In genomic region chr16:16897056-16897584, GRCm38 (mm10) we compare ENCODE assay signal across 8 mouse cellular contexts. TPM values are rescaled to one million over a fixed set of nuclear protein-coding genes. Genes with fewer than 3 reads are reported as not detected.
A peak's percentile ranks its signal among the peaks of the same experiment; 100 is the strongest.
DNase-seq lines count a peak whose midpoint lies in the region; ATAC-seq and TF ChIP-seq lines count a peak whose summit lies in the region.

No protein-coding gene starts in this region.

- peaks cover 13% of the 10 kb centered on the region for H3K4me1 ChIP-seq in heart, embryonic 10.5 days
- H3K4me1 ChIP-seq in ES-E14 (ENCODE audit: control insufficient read depth in 2 of 2, insufficient read depth in 2 of 2, low read length in 2 of 2, poor library complexity in 1 of 2), result peaks cover 0 to 8% of the 10 kb centered on the region in 2 experiments; a peak in 2 of 4 replicates
- H3K4me1 ChIP-seq in forebrain, embryonic 15.5 days, result peaks cover 21% of the 10 kb centered on the region
- peaks cover 25% of the 10 kb centered on the region for H3K4me1 ChIP-seq in liver, embryonic 15.5 days (replicated peaks)

- WGBS in heart, embryonic 10.5 days, result 33% methylated on average over 10 of the region's 10 CpGs
- 26% methylated on average over 10 of the region's 10 CpGs for WGBS in forebrain, embryonic 15.5 days
- 19% methylated on average over 10 of the region's 10 CpGs for WGBS in liver, embryonic 15.5 days (ENCODE audit: insufficient replicate concordance)

- H3K27me3 ChIP-seq in heart, embryonic 10.5 days (ENCODE audit: insufficient read depth, poor library complexity, severe bottlenecking), result no peaks in the 10 kb centered on the region
- no peaks in the 10 kb centered on the region for H3K27me3 ChIP-seq in forebrain, embryonic 15.5 days
- no peaks in the 10 kb centered on the region for H3K27me3 ChIP-seq in liver, embryonic 15.5 days

- H3K4me2 ChIP-seq in forebrain, embryonic 15.5 days (replicated peaks), result peak overlapping the region; percentile 60
- peak overlapping the region; percentile 84 for H3K4me2 ChIP-seq in liver, embryonic 15.5 days

- in situ Hi-C loops in ES-E14 (cut with MboI; ENCODE audit: low sequenced_read_pairs in 2 of 2, unreplicated experiment in 2 of 2), result no loop called here

- H3K9ac ChIP-seq in ES-E14 (ENCODE audit: insufficient read depth, low read depth, low read length, poor library complexity, severe bottlenecking), result peak overlapping the region; percentile 72
- H3K9ac ChIP-seq in forebrain, embryonic 15.5 days (replicated peaks), result peak overlapping the region; percentile 68
- H3K9ac ChIP-seq in liver, embryonic 15.5 days, result peak overlapping the region; percentile 51

- H3K36me3 ChIP-seq in heart, embryonic 10.5 days, result peaks cover 29% of the 10 kb centered on the region
- peaks cover 20% of the 10 kb centered on the region for H3K36me3 ChIP-seq in ES-E14 (ENCODE audit: control insufficient read depth, insufficient read depth, low read length, poor library complexity, severe bottlenecking)
- H3K36me3 ChIP-seq in forebrain, embryonic 15.5 days, result peaks cover 6% of the 10 kb centered on the region; the same call in 1 of the 2 replicates
- peaks cover 16% of the 10 kb centered on the region for H3K36me3 ChIP-seq in liver, embryonic 15.5 days (replicated peaks)

- H3K9me3 ChIP-seq in heart, embryonic 10.5 days, result no peaks in the 10 kb centered on the region
- no peaks in the 10 kb centered on the region for H3K9me3 ChIP-seq in ES-E14 (ENCODE audit: control insufficient read depth, insufficient read depth, low read depth, low read length)
- H3K9me3 ChIP-seq in forebrain, embryonic 15.5 days, result no peaks in the 10 kb centered on the region
- no peaks in the 10 kb centered on the region for H3K9me3 ChIP-seq in liver, embryonic 15.5 days (replicated peaks)

- DNase-seq in heart, embryonic 10.5 days (ENCODE audit: low spot score), result no peak
- no peak for DNase-seq in heart, adult 9 months (ENCODE audit: low spot score in 2 of 2)
- no peak for DNase-seq in ES-E14 (ENCODE audit: low read depth, low spot score)
- DNase-seq in urinary bladder, postnatal 10 days (ENCODE audit: low spot score), result no peak
- no peak for DNase-seq in ovary, postnatal 36 days (ENCODE audit: low spot score)
- DNase-seq in urinary bladder, adult 18-20 months (ENCODE audit: low spot score in 2 of 2), result no peak

- H3K27ac ChIP-seq in heart, embryonic 10.5 days, result peak overlapping the region; percentile 88
- no peak overlapping the region for H3K27ac ChIP-seq in ES-E14 (ENCODE audit: insufficient read depth, low read depth, low read length, poor library complexity, severe bottlenecking)
- peak overlapping the region; percentile 67 for H3K27ac ChIP-seq in forebrain, embryonic 15.5 days (replicated peaks)
- peak overlapping the region; percentile 63; the same call in 1 of the 2 replicates for H3K27ac ChIP-seq in liver, embryonic 15.5 days (replicated peaks)

- peak; percentile 2; the same call in 1 of the 2 replicates for ATAC-seq in forebrain, embryonic 15.5 days (replicated peaks)
- ATAC-seq in liver, embryonic 15.5 days (ENCODE audit: insufficient read depth), result no peak

- H3K4me3 ChIP-seq in heart, embryonic 10.5 days, result peak overlapping the region; percentile 75
- peak overlapping the region; percentile 71 to 77 for H3K4me3 ChIP-seq in ES-E14 (ENCODE audit: insufficient read depth in 1 of 2, low read depth in 1 of 2, low read length in 2 of 2, poor library complexity in 1 of 2, severe bottlenecking in 1 of 2)
- H3K4me3 ChIP-seq in forebrain, embryonic 15.5 days, result peak overlapping the region; percentile 63
- H3K4me3 ChIP-seq in liver, embryonic 15.5 days (replicated peaks), result peak overlapping the region; percentile 64

TF ChIP-seq in ES-E14, 5 proteins besides CTCF, POLR2A, EP300 and RAD21:
- TF ChIP-seq CHD2 (IDR thresholded peaks at IDR 0.05; ENCODE audit: low read depth, low read length) (no peak), HCFC1 (IDR thresholded peaks at IDR 0.05; ENCODE audit: borderline replicate concordance, insufficient read depth, low read length) (no peak), ZC3H11A (IDR thresholded peaks at IDR 0.05; ENCODE audit: borderline replicate concordance, low read depth, low read length) (no peak), MAFK (IDR thresholded peaks at IDR 0.05; ENCODE audit: insufficient read depth, low read depth, low read length) (no peak), ZNF384 (IDR thresholded peaks at IDR 0.05; ENCODE audit: low read depth, low read length) (no peak)

RNA-seq across cellular contexts. Expression of gene Ppm1f, which starts 0.9 kb away (rescaled TPM):
- 29.2 and 41.0 TPM in 2 replicates for polyA plus RNA-seq in heart, embryonic 10.5 days (2016; fragmentation: Nextera tagmentation; extraction: Ambion mirVana)
- total RNA-seq in ES-E14 (2012; rRNA removed), result 32.8 and 38.2 TPM in 2 replicates
- 25.4 and 26.4 TPM in 2 replicates for polyA plus RNA-seq in forebrain, embryonic 15.5 days (2015; fragmentation: Nextera tagmentation; extraction: Ambion mirVana)
- polyA plus RNA-seq in liver, embryonic 15.5 days (2015; fragmentation: Nextera tagmentation; extraction: Ambion mirVana), result 6.9 and 7.3 TPM in 2 replicates

RNA-seq across cellular contexts. Expression of gene Vpreb1, which starts 26.5 kb away (rescaled TPM):
- 1.6 and 1.8 TPM in 2 replicates for polyA plus RNA-seq in heart, embryonic 10.5 days (2016; fragmentation: Nextera tagmentation; extraction: Ambion mirVana)
- 4.0 and 7.0 TPM in 2 replicates for total RNA-seq in ES-E14 (2012; rRNA removed)
- 1.7 and 2.7 TPM in 2 replicates for polyA plus RNA-seq in forebrain, embryonic 15.5 days (2015; fragmentation: Nextera tagmentation; extraction: Ambion mirVana)
- 6.4 and 8.6 TPM in 2 replicates for polyA plus RNA-seq in liver, embryonic 15.5 days (2015; fragmentation: Nextera tagmentation; extraction: Ambion mirVana)

RNA-seq across cellular contexts. Expression of gene Top3b, which starts 26.6 kb away (rescaled TPM):
- polyA plus RNA-seq in heart, embryonic 10.5 days (2016; fragmentation: Nextera tagmentation; extraction: Ambion mirVana), result 53.4 and 55.6 TPM in 2 replicates
- 140 and 194 TPM in 2 replicates for total RNA-seq in ES-E14 (2012; rRNA removed)
- polyA plus RNA-seq in forebrain, embryonic 15.5 days (2015; fragmentation: Nextera tagmentation; extraction: Ambion mirVana), result 68.8 and 75.8 TPM in 2 replicates
- 20.3 and 24.5 TPM in 2 replicates for polyA plus RNA-seq in liver, embryonic 15.5 days (2015; fragmentation: Nextera tagmentation; extraction: Ambion mirVana)

RNA-seq across cellular contexts. Expression of gene Igll1, which starts 33.3 kb away (rescaled TPM):
- polyA plus RNA-seq in heart, embryonic 10.5 days (2016; fragmentation: Nextera tagmentation; extraction: Ambion mirVana), result not detected in 2 replicates
- total RNA-seq in ES-E14 (2012; rRNA removed), result 1.5 and 2.4 TPM in 2 replicates
- not detected in 2 replicates for polyA plus RNA-seq in forebrain, embryonic 15.5 days (2015; fragmentation: Nextera tagmentation; extraction: Ambion mirVana)
- 10.3 and 13.9 TPM in 2 replicates for polyA plus RNA-seq in liver, embryonic 15.5 days (2015; fragmentation: Nextera tagmentation; extraction: Ambion mirVana)
